Mouse (Mus musculus): ENCODE results near the gene 4430402I18Rik.
A peak's percentile ranks its signal among the peaks of the same experiment; 100 is the strongest.

Gene 4430402I18Rik

DNA sequence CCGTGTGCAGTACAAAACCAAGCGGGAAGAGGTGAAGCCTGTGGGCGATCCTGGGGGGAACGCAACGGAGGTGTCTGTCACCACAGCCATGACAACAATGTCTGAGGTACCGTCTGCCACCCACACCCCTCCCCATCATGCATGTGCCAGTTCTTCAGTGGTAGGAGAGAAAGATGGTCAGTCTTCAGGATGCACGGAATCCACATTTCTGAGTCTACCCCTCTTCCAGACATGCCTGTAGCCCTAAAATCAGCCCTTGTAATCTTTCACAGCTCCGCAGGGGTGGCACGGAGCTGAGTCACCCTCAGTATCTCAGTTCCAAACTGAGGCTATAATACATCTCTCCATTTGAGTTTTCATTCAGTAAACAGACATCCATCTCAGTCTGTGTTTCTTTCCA, 70.1 kb downstream of the 4430402I18Rik start:
- DNase-seq (ENCODE audit: low spot score) = no peak

DNA sequence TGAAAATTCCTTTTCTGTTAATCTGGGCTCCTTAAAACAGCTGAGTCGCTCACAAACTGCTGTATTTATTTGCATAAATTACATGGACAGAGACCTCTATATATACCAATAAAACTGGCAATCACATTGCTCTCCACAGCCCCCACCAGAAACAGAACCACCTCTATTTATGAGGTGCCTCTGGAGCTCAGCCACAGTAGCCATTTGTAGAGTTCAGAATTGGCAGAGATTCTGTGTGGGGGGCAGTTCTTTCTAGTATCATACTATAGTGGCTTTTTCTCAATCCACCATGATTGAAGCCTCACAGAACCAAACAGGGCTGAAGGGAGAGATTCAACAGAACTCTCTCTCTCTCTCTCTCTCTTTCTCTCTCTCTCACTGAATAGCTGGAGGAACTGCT, 71.0 kb downstream of the 4430402I18Rik start:
- DNase-seq (ENCODE audit: low spot score) = no peak

DNA sequence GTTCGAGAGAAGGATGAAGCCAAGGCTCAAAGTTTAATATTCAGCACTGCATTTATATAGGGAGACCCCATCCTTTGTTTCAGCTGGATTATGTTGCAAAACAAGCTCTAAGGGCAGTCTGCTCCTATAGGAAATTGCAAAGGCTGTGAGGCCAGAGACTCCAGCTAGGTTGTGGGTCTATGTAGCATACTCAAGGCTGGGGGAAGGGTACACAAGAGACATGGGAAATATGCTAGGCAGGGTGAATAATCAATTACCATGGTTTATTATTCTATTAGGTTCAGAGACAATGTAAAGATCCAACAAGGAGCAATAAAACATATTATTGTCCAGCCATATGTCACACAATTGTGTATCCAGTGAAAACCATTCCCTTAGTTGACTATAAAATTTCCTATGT, 75.7 kb downstream of the 4430402I18Rik start:
- peak; percentile 31 for DNase-seq (ENCODE audit: low spot score)

DNA sequence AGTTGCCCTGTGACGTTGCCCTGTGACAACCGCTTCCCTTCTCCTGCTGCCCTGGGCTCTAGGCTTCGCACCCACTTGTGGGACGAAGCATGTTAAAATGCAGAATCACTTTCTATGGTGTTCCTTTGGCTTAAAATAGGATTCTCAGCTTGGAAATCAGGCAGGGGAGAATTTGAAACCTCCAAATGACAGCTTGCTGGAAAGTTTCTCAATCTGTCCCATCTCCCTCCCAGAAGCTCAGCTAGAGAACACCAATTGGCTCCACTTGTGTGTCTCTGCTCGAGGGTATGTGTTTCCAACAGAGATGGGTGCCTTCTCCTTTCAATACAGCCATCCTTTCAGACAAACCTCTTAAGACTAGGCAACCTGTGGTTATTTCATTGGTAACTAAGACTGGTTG, 76.4 kb downstream of the 4430402I18Rik start:
- no peak for DNase-seq (ENCODE audit: low spot score)

DNA sequence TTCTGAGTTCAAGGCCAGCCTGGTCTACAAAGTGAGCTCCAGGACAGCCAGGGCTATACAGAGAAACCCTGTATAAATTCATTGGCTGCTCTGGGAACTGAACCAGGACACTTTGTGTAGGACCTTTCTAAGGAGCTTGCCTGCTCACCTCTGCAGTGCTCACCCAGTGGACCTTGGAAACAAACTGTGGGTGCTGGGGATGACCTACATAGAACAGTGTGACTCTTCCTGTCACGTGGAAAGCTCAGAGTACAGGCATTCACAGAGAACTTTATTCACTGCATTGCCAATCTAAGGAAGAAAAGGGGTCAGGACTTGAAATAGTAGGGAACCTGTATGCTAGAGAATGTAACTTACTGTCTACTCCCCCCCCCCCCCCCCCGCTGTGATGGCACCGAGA, 78.3 kb downstream of the 4430402I18Rik start:
- no peak for DNase-seq (ENCODE audit: low spot score)

DNA sequence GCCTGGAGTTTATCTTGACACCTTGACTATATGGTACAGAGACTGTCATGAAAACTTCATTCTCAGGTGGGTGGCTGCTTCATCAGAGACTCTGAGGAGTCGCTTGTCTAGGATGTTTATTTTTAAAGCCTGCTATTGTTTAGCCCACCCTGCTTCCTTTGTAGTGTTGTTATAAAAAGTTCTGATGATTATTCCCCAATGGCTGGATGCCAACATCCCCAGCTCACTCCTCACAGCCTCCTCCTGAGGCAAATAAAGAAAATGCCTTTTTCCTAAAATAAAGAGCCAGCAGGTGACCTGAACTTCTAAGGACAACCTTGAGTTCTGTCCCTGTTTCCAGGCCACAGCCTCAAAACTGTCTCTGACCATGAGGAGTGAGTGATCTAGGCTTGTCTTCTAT, 79.1 kb downstream of the 4430402I18Rik start:
- DNase-seq (ENCODE audit: low spot score) = no peak

DNA sequence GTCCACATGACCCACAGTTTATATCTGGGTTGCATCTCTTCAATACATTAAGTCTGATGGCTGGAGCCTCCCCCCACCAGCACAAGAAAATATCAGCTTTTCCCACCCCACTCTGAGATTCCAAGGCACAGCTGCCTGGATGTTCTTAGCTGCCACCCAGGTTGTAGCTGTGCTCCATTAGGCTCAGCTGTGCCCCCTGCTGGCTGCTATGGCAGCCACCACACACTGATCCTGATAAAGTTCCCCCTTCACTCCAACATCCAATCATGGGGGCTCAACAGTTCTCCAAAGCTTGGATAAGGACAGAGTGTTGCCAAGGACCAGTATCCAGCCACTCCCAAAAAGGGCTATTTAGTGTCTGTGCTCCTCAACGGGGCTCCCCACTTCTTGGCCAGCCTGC, 84.5 kb downstream of the 4430402I18Rik start:
- DNase-seq (ENCODE audit: low spot score) = peak; percentile 61

DNA sequence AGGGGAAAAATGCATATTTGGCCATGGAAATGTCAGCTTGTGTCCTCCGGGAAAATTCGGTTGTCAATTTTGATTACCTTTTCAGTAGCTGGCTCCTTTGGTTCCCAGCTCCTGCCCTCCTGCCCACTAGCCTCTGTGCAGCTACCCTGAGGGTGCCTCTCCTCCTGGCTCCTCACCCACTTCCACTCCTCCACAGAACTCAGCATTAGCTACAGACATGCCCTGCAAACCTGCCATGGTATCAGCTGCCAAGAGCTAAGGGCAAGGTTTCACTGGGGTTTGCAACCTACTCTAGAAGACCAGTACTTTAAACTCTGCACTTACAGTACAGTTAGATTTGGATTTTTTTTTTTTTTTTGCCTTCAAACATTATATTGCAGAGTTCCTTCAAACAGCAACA, 88.1 kb downstream of the 4430402I18Rik start:
- no peak for DNase-seq (ENCODE audit: low spot score)

DNA sequence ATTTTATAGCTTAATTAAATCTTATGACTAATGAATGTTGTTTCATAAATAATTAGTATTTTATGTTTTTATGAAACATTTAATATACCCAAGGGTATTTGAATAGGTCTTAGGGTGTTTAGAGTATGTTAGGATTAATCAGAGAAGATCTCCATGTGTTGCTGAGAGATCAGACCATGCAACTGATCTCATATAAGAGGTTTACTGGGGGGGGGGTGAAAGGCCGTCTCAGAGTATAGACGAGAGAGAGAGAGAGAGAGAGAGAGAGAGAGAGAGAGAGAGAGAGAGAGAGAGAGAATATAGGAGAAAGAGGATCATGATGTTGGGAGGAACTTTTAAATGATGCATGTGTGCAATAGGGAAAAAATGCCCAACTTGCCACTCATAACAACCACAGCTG, 97.2 kb downstream of the 4430402I18Rik start:
- no peak for DNase-seq (ENCODE audit: low spot score)

DNA sequence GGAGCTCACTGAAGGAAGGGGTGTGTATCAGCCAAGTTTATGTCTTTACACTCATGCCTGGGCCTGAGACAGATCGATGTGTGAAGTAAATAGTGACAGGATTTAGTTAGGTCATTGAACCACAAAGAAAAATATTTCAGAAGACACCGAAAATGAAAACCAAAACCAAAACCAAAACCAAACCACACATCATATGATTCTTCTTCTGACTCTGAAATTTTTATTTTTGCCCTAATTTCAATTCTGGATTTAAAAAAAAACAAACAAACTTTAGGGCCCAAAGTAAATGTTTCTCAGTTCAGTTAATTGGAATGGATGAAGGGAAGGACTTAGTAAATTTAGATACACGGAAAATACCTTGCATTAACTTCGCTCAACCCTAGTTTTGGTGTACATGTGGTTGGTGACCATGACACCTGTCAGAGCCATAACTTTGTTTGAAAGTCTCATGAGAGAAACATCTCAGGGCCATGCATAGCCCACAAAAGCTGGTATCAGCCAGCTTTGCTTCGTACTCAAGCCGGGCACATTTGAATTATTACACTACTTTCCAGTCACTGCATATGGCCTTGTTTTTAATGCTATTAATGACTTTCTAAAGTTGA, 98.2 kb downstream of the 4430402I18Rik start:
- no peak for DNase-seq (ENCODE audit: low spot score)

DNA sequence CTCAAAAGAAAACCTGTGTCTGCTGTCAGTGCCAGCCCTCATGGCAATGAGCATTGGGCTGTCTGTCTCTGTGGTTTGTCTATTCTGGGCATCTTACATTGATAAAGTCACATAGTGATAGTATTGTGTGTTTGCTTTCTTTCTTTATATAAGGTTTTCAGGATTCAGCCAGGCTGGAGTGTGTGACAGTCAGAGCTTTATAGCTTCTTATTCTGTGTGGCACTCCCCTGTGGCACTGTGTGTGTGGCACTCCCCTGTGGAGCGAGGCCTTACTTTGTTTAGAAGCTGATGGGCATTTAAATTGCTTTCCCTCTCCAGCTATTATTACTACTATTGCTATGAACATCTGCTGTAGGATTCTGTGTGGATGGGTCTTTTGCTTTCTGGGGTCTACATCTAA, 102.1 kb downstream of the 4430402I18Rik start:
- DNase-seq (ENCODE audit: low spot score) = no peak

DNA sequence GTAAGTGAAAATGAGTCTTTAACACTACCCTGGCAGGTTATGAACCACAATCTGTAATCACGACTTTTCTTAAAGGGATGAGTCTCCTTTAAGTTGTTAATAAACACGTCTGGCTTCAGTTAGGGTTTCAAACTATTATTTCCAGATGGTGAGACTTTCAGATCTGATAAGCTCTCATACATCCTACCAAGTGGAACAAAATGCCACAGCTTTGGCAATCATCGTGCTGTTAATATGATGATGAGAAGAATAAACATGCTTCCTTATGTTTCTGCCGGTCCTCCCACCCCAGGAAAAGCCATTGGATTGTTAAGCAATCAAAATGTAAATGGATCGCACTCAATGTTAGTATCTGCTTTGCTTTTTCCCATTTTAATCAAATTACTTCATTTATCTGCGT, 102.6 kb downstream of the 4430402I18Rik start:
- DNase-seq (ENCODE audit: low spot score) = peak; percentile 15

DNA sequence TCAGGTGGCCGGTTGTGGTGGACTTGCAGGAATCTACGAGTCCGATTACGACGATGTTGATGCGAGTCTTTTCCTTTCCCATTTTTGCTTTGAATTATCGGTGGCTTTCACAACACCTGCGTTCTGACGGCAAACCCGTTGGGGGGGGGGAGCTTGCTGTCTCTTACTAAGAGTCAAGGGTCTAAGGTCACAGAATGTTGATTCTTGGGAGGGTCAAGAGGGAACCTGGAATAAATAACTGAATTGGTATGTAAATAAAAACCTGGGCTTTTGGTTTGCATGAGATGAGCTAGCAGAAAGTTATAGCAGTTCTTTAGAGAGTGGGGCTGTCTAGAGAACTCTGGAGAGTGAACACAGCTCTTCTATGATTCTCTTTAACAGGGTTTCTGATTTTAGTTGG, 104.0 kb downstream of the 4430402I18Rik start:
- no peak for DNase-seq (ENCODE audit: low spot score)

DNA sequence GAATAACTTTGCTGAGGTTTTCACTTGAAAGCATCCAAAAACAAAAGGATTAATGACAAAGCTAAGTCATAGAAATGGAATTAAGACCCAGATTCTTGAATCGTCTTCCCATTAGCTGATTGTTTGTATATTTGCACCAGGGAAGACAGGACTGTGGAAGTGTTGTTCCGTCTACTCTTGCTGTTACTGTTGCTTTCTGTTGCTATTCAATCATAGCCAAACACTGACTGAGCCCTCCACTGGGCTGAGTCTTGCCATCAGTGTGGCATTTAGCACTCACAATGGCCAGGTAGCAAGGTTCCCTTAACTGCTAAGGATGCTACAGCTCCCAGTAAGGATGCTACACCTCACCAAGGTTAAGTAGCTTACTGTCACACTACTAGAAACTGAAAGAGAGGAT, 107.4 kb downstream of the 4430402I18Rik start:
- no peak for DNase-seq (ENCODE audit: low spot score)

DNA sequence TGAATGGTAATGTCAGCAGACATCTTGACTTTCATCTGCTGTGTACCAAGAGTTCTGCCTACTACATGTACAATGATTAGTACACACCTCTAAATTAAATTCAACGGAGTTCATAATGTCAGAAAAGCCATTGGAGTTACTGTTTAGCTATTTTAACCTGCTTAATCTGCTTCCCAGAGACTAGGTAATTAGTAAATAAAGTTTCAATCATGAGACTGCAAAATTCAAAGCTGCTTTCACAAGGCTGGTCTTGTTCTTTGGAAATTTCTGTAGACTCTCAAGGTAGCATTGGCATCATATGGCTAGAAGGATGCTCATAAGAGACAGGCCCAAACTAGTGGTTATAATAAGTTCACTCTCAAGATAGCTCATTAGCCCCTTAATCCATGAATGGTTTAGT, 112.8 kb downstream of the 4430402I18Rik start:
- no peak for DNase-seq (ENCODE audit: low spot score)

DNA sequence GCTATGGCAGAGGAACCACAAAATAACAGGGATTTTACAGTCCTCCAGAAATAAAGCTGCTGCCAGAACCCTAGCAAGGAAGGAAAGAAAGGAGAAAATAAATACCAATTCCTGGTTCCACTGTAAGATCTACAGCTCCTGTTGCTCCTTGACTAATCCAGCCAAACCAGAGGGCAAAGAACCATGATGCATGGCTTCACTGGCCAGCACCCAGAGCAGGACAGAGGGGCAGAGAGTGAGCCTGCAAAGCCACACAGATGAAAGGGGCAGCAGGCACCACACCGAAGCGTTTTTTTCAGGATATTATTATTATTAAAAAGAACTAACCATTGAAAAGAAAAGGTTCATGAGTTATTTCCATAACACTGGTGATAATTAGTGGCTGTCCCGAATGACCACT, 115.6 kb downstream of the 4430402I18Rik start:
- DNase-seq (ENCODE audit: low spot score) = no peak

DNA sequence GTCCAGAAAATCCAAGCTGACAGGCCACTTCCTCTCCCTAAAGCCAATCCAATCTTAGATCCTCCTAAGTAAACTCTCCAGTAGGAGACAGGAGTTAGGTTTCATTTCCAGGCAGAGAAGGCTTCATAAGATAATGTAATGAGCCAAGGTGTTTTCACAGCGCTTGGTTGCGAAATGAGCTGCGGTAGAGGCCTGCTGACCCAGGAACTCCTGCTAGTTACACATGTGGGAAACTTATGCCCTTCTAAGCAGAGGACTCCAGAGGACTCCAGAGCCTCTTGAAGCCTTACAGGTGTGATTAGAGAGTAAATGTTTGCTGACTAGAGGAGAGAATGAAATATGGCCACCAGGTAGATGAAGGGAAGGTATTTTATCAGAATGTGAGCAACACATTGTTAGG, 117.1 kb downstream of the 4430402I18Rik start:
- no peak for DNase-seq (ENCODE audit: low spot score)

DNA sequence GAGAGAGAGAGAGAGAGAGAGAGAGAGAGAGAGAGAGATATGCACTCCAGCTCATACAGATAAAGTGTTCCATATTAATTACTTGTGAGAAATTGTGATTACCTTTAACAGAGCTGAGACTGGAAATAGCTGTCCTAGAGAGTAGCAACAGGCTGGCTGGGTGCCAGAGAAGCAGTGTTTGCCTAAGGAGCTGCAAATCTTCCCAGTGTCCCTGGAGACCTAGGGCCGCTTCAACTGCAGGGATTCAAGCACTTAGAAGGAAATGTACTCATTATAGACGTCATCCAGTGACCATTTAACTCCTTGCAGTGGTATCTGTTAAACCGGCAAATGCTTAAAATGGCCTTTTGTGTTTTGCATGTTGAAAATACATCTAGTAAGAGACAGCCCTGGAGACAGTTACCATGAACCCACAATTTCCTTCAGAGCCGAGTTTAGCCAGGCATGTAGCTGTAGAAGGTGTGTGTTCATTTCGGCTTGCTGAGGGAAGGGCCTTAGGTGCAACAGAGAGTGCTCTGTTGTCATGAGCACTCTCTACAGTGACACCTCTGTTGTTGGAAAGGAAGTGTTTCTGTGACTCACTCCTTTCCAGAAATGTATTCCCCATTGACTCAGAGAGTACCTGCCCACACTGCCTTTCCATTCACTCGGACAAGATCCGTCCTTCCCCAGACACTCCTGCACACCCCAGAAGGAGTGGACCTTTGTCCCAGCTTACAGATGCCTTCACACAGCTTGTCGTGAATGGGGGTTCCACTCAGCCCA, 122.5 kb downstream of the 4430402I18Rik start:
- no peak for DNase-seq (ENCODE audit: low spot score)
